Mouse (Mus musculus): ENCODE results near the gene Pym1.

DNA sequence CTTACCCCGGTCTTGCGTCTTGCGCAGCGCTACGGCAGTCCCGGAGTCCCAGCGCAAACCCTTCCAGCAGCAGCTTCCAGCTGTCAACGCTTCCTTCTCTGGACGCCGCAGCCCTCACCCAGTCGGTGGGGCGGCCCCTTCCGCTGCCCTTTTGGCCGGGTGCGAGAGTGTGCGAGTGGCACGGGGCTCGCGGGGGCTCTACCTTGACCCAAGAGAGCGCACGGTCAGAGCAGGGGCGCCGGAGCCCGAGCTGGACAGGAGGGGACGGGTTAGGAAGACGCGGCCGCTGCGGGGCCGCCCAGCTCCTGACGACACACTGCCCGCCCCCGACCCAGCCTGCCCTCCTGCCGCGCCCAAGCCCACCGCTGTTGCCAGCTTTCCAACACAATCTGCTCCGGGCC, 3.9 kb upstream of the Pym1 start:
- no peak for TF ChIP-seq CTCF (IDR thresholded peaks at IDR 0.05; ENCODE audit: low read depth, low read length)
- no peak for TF ChIP-seq POLR2A (IDR thresholded peaks at IDR 0.05; ENCODE audit: borderline replicate concordance, low read depth, low read length)

Data from bone marrow macrophage, adult 2 months (primary cell).